Mouse (Mus musculus) forebrain, embryonic 15.5 days (tissue): ENCODE data around the gene Rlf. TPM values are rescaled to one million over a fixed set of nuclear protein-coding genes. Genes with fewer than 3 reads are reported as not detected.
"Not testable (repeated sequence)": the region's sequence is repeated elsewhere in the genome, so short reads cannot be mapped to it uniquely, and the experiment has no call there.

Source experiments
- ATAC-seq: fragments of 200-750 bp; cut with Nextera tagmentation; replicated peaks from 2 replicates; pipeline ENCODE4 v1.8.0; 2017; ENCODE audit warnings: mild to moderate bottlenecking, moderate TSS enrichment, moderate library complexity
- H3K27ac ChIP-seq: fragments of 300-500 bp; sonication (generic); replicated peaks from 2 replicates; pipeline ENCODE4 v1.5.1; 2015; ENCODE audit warnings: mild to moderate bottlenecking, inconsistent platforms
- H3K27me3 ChIP-seq: fragments of 300-500 bp; sonication (generic); 2 replicates; pipeline ENCODE4 v1.6.1; 2015; ENCODE audit warnings: inconsistent platforms
- H3K36me3 ChIP-seq: fragments of 300-500 bp; sonication (generic); 2 replicates; pipeline ENCODE4 v1.6.1; 2015; ENCODE audit warnings: mild to moderate bottlenecking, inconsistent platforms
- H3K4me1 ChIP-seq: fragments of 300-500 bp; sonication (generic); 2 replicates; pipeline ENCODE4 v1.6.1; 2015; ENCODE audit warnings: inconsistent platforms
- H3K4me2 ChIP-seq: fragments of 300-500 bp; sonication (generic); replicated peaks from 2 replicates; pipeline ENCODE4 v1.6.1; 2015; ENCODE audit warnings: mild to moderate bottlenecking, inconsistent platforms
- H3K4me3 ChIP-seq: fragments of 300-500 bp; sonication (generic); 2 replicates; pipeline ENCODE4 v1.5.1; 2015; ENCODE audit warnings: mild to moderate bottlenecking, inconsistent platforms
- H3K9ac ChIP-seq: fragments of 300-500 bp; sonication (generic); replicated peaks from 2 replicates; pipeline ENCODE4 v1.6.1; 2015; ENCODE audit warnings: mild to moderate bottlenecking, inconsistent platforms
- H3K9me3 ChIP-seq: fragments of 300-500 bp; sonication (generic); 2 replicates; pipeline ENCODE4 v1.6.1; 2016; ENCODE audit warnings: inconsistent platforms
- WGBS: fragments of 180-500 bp; shearing (Covaris S2); methylation state at CpG from one replicate; pipeline ENCODE4 v1.1.7; 2015; ENCODE audit warnings: mixed read lengths; 5-methylcytosine and 5-hydroxymethylcytosine counted together
- polyA plus RNA-seq: library from polyadenylated mRNA; unstranded; fragments of >200 nt; fragmentation: Nextera tagmentation; extraction: Ambion mirVana; gene quantifications from 2 replicates; pipeline ENCODE4 v1.2.1, GENCODE M21; 2015

Gene Rlf
- polyA plus RNA-seq, 1 experiment from 2014 or later, result 34.7 TPM

GRCm38 (mm10) chr4:121213936-121214792, 720 bp downstream of the Rlf start:
- H3K4me3 ChIP-seq, result peak overlapping the region; percentile 73
- 0 out of 2 replicates have a peak, but pooled peaks cover 3% of the 10 kb centered on the region for H3K27me3 ChIP-seq
- peak overlapping the region; percentile 76 for H3K4me2 ChIP-seq
- H3K36me3 ChIP-seq, result no peaks in the 10 kb centered on the region
- H3K27ac ChIP-seq, result peak overlapping the region; percentile 84
- peaks cover 25% of the 10 kb centered on the region for H3K4me1 ChIP-seq
- no peaks in the 10 kb centered on the region for H3K9me3 ChIP-seq
- 2% methylated on average over 36 of the region's 36 CpGs for WGBS
- H3K9ac ChIP-seq, result peak overlapping the region; percentile 88
- peak; percentile 83 for ATAC-seq

GRCm38 (mm10) chr4:121208911-121209310, 6.0 kb downstream of the Rlf start:
- Histone ChIP-seq H3K4me1 (peaks cover 17% of the 10 kb centered on the region), H3K9ac (no peak overlapping the region), H3K9me3 (no peaks in the 10 kb centered on the region), H3K4me2 (no peak overlapping the region), H3K36me3 (no peaks in the 10 kb centered on the region), H3K27ac (no peak overlapping the region), H3K4me3 (no peak overlapping the region), H3K27me3 (no peaks in the 10 kb centered on the region)
- ATAC-seq, result no peak
- 91% methylated on average over 4 of the region's 4 CpGs for WGBS

DNA sequence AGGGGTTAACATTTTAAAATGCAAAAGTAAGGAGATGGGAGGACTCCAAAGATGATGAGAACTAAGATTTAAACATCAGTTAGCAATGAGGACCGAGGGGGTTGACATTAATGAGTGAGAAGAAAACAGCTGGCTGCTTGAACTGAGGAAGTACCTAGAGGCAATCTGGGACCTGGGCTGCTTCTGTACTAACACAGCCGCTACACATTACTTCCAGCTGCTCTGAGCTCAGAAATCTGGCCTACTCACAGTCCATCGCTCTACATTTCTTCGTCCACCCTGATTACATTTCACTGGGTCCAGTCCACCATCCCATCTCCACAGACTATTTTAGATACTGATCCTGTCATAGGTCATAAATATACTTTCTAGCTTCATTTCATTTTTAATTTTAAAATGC, 17.0 kb downstream of the Rlf start:
- H3K4me1 ChIP-seq, result no peaks in the 10 kb centered on the region
- no peak overlapping the region for H3K4me2 ChIP-seq
- no peak for ATAC-seq
- H3K4me3 ChIP-seq, result no peak overlapping the region
- no peaks in the 10 kb centered on the region for H3K9me3 ChIP-seq
- H3K27ac ChIP-seq, result no peak overlapping the region
- H3K27me3 ChIP-seq, result no peaks in the 10 kb centered on the region
- H3K9ac ChIP-seq, result no peak overlapping the region
- H3K36me3 ChIP-seq, result no peaks in the 10 kb centered on the region
- 89% methylated on average over 4 of the region's 4 CpGs for WGBS

DNA sequence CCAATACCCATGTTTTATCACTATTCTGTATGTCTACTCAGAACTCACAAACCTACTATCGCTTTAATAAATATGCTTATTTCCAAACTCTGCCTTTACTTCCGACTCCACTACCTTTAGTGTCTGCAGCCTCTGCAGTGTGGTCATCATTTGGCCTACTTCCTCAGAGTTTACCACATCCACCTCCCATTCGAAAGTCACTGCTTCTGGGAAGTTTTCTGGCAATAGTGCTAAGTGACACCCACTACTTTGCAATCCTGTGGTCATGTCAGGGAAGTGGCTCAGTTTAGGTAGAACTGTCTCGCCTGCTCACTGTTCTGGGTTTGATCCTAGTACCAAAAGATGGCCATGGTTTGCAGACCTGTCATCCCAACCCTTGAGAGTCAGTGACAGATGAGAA, 17.9 kb downstream of the Rlf start:
- ATAC-seq, result no peak
- H3K4me3 ChIP-seq, result no peak overlapping the region
- WGBS, result 96% methylated on average over 4 of the region's 4 CpGs
- H3K36me3 ChIP-seq, result no peaks in the 10 kb centered on the region
- no peak overlapping the region for H3K4me2 ChIP-seq
- H3K9ac ChIP-seq, result no peak overlapping the region
- H3K9me3 ChIP-seq, result no peaks in the 10 kb centered on the region
- H3K4me1 ChIP-seq, result no peaks in the 10 kb centered on the region
- no peaks in the 10 kb centered on the region for H3K27me3 ChIP-seq
- H3K27ac ChIP-seq, result no peak overlapping the region

GRCm38 (mm10) chr4:121196205-121196604, 18.7 kb downstream of the Rlf start:
- ATAC-seq, result no peak
- Histone ChIP-seq H3K9me3 (no peaks in the 10 kb centered on the region), H3K4me2 (no peak overlapping the region), H3K4me1 (no peaks in the 10 kb centered on the region), H3K4me3 (no peak overlapping the region), H3K27ac (no peak overlapping the region), H3K36me3 (no peaks in the 10 kb centered on the region), H3K9ac (no peak overlapping the region), H3K27me3 (no peaks in the 10 kb centered on the region)
- WGBS, result 91% methylated on average over 2 of the region's 2 CpGs

DNA sequence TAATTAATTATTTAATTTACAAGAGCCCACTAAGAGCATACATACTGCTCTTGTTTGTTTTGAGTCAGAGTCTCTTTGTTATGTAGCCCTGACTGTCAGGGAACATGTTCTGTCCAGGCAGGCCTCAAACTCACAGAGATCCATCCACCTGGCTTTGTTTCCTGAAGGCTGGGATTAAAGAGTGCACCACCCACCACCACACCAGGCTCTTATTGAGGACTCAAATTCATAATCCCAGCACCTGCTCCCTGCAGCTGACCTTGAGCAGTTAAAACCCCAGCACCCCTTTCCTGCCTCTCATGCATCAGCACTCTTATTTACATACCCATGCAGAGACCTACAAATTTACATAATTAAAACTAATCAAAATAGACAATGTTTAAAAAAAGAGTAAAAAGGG, 20.1 kb downstream of the Rlf start:
- no peak overlapping the region for H3K4me2 ChIP-seq
- H3K27me3 ChIP-seq, result no peaks in the 10 kb centered on the region
- no peak overlapping the region for H3K27ac ChIP-seq
- H3K36me3 ChIP-seq, result 0 out of 2 replicates have a peak, but pooled peaks cover 2% of the 10 kb centered on the region
- no peaks in the 10 kb centered on the region for H3K9me3 ChIP-seq
- no peak for ATAC-seq
- no peak overlapping the region for H3K4me3 ChIP-seq
- H3K9ac ChIP-seq, result no peak overlapping the region
- no peaks in the 10 kb centered on the region for H3K4me1 ChIP-seq

DNA sequence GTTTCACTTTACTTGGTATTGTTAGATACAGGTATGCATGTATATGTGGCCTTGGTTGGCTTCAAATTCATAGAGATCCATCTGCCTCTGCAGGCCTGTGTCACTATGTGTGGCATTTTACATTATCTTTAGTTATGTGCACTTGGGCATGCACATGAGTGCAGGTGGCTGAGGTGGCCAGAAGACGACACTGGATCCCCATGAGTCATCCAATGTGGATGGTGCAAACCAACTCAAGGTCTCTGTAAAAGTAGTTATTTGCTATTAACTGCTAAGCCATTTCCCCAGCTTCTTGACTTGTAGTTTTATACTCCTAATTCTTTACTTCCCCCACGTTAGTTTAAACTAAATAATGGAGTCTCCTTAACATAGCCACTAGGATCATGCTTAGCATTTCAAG, 22.6 kb downstream of the Rlf start:
- Histone ChIP-seq H3K27ac (no peak overlapping the region), H3K4me3 (no peak overlapping the region), H3K9me3 (no peaks in the 10 kb centered on the region), H3K27me3 (no peaks in the 10 kb centered on the region), H3K4me2 (no peak overlapping the region), H3K4me1 (no peaks in the 10 kb centered on the region), H3K36me3 (peaks cover 10% of the 10 kb centered on the region; the same call in 1 of the 2 replicates), H3K9ac (no peak overlapping the region)
- ATAC-seq, result no peak
- WGBS, result 88% methylated on average over 2 of the region's 2 CpGs

DNA sequence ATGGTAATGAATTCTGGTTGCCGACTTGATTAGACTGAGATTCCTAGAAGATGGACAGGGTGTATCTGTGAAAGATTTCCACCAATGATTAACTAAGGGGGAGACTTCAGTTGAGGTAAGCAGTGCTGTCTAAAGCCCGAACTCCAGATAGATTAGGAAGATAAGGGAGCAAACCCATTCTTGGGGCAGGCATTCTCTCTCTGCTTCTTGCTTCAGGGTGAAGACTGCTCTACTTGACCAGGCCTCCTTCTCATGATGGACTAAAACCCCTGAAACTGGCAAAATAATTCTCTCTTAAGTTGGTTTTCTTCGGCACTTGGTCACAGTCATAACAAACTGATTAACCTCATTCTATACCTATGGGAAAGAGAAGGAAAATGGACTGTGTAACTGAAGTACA, 25.5 kb downstream of the Rlf start:
- no peaks in the 10 kb centered on the region for H3K9me3 ChIP-seq
- no peak overlapping the region for H3K27ac ChIP-seq
- no peak overlapping the region for H3K4me3 ChIP-seq
- ATAC-seq, result no peak
- H3K4me2 ChIP-seq, result no peak overlapping the region
- 92% methylated on average over 3 of the region's 3 CpGs for WGBS
- no peaks in the 10 kb centered on the region for H3K4me1 ChIP-seq
- peaks cover 16% of the 10 kb centered on the region; the same call in 1 of the 2 replicates for H3K36me3 ChIP-seq
- H3K27me3 ChIP-seq, result no peaks in the 10 kb centered on the region
- H3K9ac ChIP-seq, result no peak overlapping the region

- Histone ChIP-seq H3K4me1 (no peaks in the 10 kb centered on the region), H3K36me3 (peaks cover 35% of the 10 kb centered on the region; the same call in 1 of the 2 replicates), H3K27me3 (no peaks in the 10 kb centered on the region), H3K27ac (no peak overlapping the region), H3K9ac (no peak overlapping the region), H3K4me2 (no peak overlapping the region), H3K9me3 (no peaks in the 10 kb centered on the region), H3K4me3 (no peak overlapping the region)
- no peak for ATAC-seq
- 93% methylated on average over 3 of the region's 3 CpGs for WGBS
These were observed 35.2 kb downstream of the Rlf start for GRCm38 (mm10) chr4:121179669-121180068.

DNA sequence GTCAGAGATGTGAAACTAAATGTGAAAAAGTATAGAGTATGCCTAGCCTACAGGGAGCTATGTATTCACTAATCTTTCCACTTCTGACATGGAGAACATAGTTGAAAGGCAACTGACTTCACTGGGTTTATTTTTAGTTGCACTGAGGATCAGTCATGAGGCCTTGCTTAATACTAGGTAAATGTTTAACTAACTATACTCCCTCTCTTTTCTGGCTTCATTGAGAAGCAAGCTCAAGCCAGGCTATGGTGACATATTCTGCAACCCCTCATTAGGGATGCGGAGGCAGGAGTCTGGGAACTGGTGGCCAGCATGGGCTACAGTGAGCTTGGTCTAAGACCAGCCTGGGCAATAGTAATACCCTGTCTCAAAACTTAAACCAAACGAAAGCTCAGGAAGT, 47.2 kb downstream of the Rlf start:
- Histone ChIP-seq H3K27ac (no peak overlapping the region), H3K4me2 (no peak overlapping the region), H3K9ac (no peak overlapping the region), H3K27me3 (no peaks in the 10 kb centered on the region), H3K4me1 (no peaks in the 10 kb centered on the region), H3K9me3 (no peaks in the 10 kb centered on the region; the same call in 1 of the 2 replicates), H3K36me3 (peaks cover 53% of the 10 kb centered on the region), H3K4me3 (no peak overlapping the region)
- ATAC-seq, result no peak
- 93% methylated on average over 2 of the region's 2 CpGs for WGBS

- not testable (repeated sequence) for H3K4me1 ChIP-seq, H3K9ac ChIP-seq, H3K4me2 ChIP-seq, H3K9me3 ChIP-seq, ATAC-seq, H3K27ac ChIP-seq, H3K27me3 ChIP-seq, H3K4me3 ChIP-seq
- 92% methylated on average over 4 of the region's 5 CpGs for whole genome bisulfite sequencing
- H3K36me3 ChIP-seq, result peaks cover 49% of the 10 kb centered on the region
These were observed 48.2 kb downstream of the Rlf start for GRCm38 (mm10) chr4:121166697-121167096.

DNA sequence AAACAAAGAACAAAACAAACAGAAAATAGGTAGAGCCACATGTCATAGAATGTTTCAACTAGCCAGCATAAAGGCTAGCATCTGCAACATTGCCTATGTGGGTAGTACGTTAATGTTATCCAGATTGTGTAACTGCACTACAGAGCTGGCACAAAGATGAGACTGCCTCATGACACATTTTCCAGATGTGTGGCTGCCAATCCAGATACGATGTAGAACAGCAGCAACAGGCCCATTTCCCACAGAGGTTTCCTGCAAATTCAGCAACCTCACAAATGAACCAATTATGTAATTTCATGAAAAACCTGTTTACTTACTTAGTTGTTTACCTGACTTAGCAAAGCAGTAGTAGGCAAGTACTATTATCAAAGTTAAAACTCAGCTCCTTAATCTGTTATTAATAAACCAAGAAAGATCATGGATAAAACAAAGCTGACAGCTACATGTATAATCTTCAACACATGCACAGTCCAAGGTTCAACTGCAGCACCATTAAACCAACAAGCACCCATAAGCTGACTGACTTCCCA, 51.3 kb downstream of the Rlf start:
- Histone ChIP-seq H3K9ac (no peak overlapping the region), H3K27me3 (no peaks in the 10 kb centered on the region), H3K4me2 (no peak overlapping the region), H3K36me3 (peaks cover 25% of the 10 kb centered on the region), H3K9me3 (no peaks in the 10 kb centered on the region; the same call in 1 of the 2 replicates), H3K27ac (no peak overlapping the region), H3K4me3 (no peak overlapping the region), H3K4me1 (no peaks in the 10 kb centered on the region)
- 94% methylated on average over 2 of the region's 2 CpGs for WGBS
- no peak for ATAC-seq
